Mouse (Mus musculus) E14TG2a.4 (cell line): Measurements from ENCODE around the gene Dph2.

Experiments
- H3K27me3 ChIP-seq: 2 replicates; pipeline ENCODE4 v1.6.1; 2014; ENCODE audit warnings: low read length, control low read depth; ENCODE audit not compliant: insufficient read depth
- H3K36me3 ChIP-seq: 2 replicates; pipeline ENCODE4 v1.6.1; 2014; ENCODE audit warnings: low read length, control low read depth; ENCODE audit not compliant: insufficient read depth
- H3K4me1 ChIP-seq: replicated peaks from 2 replicates; pipeline ENCODE4 v1.6.1; 2014; ENCODE audit warnings: low read depth, low read length, control low read depth
- H3K4me3 ChIP-seq: replicated peaks from 2 replicates; pipeline ENCODE4 v1.5.1; 2014; ENCODE audit warnings: mild to moderate bottlenecking, low read length
- H3K9me3 ChIP-seq: 2 replicates; pipeline ENCODE4 v1.6.1; 2014; ENCODE audit warnings: low read length, control low read depth
- CTCF ChIP-seq: conservative IDR thresholded peaks from 2 replicates; pipeline ENCODE4 v1.5.1; 2014; ENCODE audit warnings: low read length
- NANOG ChIP-seq: IDR thresholded peaks from 2 replicates; pipeline ENCODE4 v1.6.1; 2014; ENCODE audit warnings: borderline replicate concordance, low read length, mixed read lengths
- POU5F1 ChIP-seq: IDR thresholded peaks from 2 replicates; pipeline ENCODE4 v1.6.1; 2014; ENCODE audit warnings: low read length, borderline replicate concordance

The Dph2 gene

GRCm38 (mm10) chr4:117846261-117846660 is 45.6 kb downstream of the Dph2 start:
- TF ChIP-seq POU5F1 = no peak
- TF ChIP-seq CTCF = no peak
- TF ChIP-seq NANOG = no peak
- Histone ChIP-seq H3K36me3 (peaks cover 15% of the 10 kb centered on the region), H3K27me3 (peaks cover 50% of the 10 kb centered on the region), H3K4me1 (peaks cover 7% of the 10 kb centered on the region), H3K9me3 (no peaks in the 10 kb centered on the region), H3K4me3 (no peak overlapping the region)

- Histone ChIP-seq H3K4me1 (peaks cover 7% of the 10 kb centered on the region), H3K27me3 (peaks cover 53% of the 10 kb centered on the region), H3K4me3 (no peak overlapping the region), H3K9me3 (no peaks in the 10 kb centered on the region), H3K36me3 (peaks cover 15% of the 10 kb centered on the region)
- no peak for TF ChIP-seq POU5F1
- TF ChIP-seq NANOG = no peak
- TF ChIP-seq CTCF = no peak
Measured at GRCm38 (mm10) chr4:117845316-117845715, 46.5 kb downstream of the Dph2 start.

GRCm38 (mm10) chr4:117844467-117844866 is 47.4 kb downstream of the Dph2 start:
- H3K4me3 ChIP-seq = no peak overlapping the region
- peaks cover 15% of the 10 kb centered on the region for H3K36me3 ChIP-seq
- H3K4me1 ChIP-seq = peaks cover 7% of the 10 kb centered on the region
- TF ChIP-seq NANOG (no peak), CTCF (no peak), POU5F1 (no peak)
- peaks cover 53% of the 10 kb centered on the region for H3K27me3 ChIP-seq
- no peaks in the 10 kb centered on the region for H3K9me3 ChIP-seq

- Histone ChIP-seq H3K27me3 (peaks cover 54% of the 10 kb centered on the region), H3K4me3 (no peak overlapping the region), H3K9me3 (no peaks in the 10 kb centered on the region), H3K4me1 (no peaks in the 10 kb centered on the region), H3K36me3 (peaks cover 15% of the 10 kb centered on the region)
- TF ChIP-seq NANOG = no peak
- no peak for TF ChIP-seq POU5F1
- no peak for TF ChIP-seq CTCF
Measured at GRCm38 (mm10) chr4:117843101-117843500, 48.7 kb downstream of the Dph2 start.

GRCm38 (mm10) chr4:117841566-117841965 is 50.3 kb downstream of the Dph2 start:
- Histone ChIP-seq H3K4me1 (peaks cover 10% of the 10 kb centered on the region), H3K27me3 (peaks cover 51% of the 10 kb centered on the region), H3K4me3 (no peak overlapping the region), H3K36me3 (peaks cover 13% of the 10 kb centered on the region), H3K9me3 (no peaks in the 10 kb centered on the region)
- TF ChIP-seq NANOG (no peak), POU5F1 (no peak), CTCF (no peak)

GRCm38 (mm10) chr4:117840821-117841220 is 51.0 kb downstream of the Dph2 start:
- H3K27me3 ChIP-seq = peaks cover 53% of the 10 kb centered on the region
- H3K36me3 ChIP-seq = peaks cover 6% of the 10 kb centered on the region
- no peaks in the 10 kb centered on the region for H3K9me3 ChIP-seq
- peaks cover 10% of the 10 kb centered on the region for H3K4me1 ChIP-seq
- no peak overlapping the region for H3K4me3 ChIP-seq
- TF ChIP-seq POU5F1 (no peak), NANOG (no peak), CTCF (no peak)

GRCm38 (mm10) chr4:117839366-117839765 is 52.5 kb downstream of the Dph2 start:
- no peaks in the 10 kb centered on the region for H3K9me3 ChIP-seq
- H3K36me3 ChIP-seq = no peaks in the 10 kb centered on the region
- peaks cover 16% of the 10 kb centered on the region for H3K4me1 ChIP-seq
- TF ChIP-seq NANOG = no peak
- TF ChIP-seq POU5F1 = no peak
- TF ChIP-seq CTCF = no peak
- H3K27me3 ChIP-seq = peaks cover 52% of the 10 kb centered on the region
- H3K4me3 ChIP-seq = no peak overlapping the region
